Mouse (Mus musculus) megakaryocyte, embryonic 14.5 days (primary cell): ENCODE data around the gene Fads1.

ENCODE experiments used
- FLI1 ChIP-seq: IDR thresholded peaks from 2 replicates; pipeline ENCODE4 v1.6.1; 2012; ENCODE audit warnings: low read length, inconsistent platforms, mixed read lengths
- GATA1 ChIP-seq: IDR thresholded peaks from 3 replicates; pipeline ENCODE4 v1.6.1; 2012; ENCODE audit warnings: mixed read lengths, low read length, inconsistent platforms, borderline replicate concordance

- no peak for TF ChIP-seq GATA1
- TF ChIP-seq FLI1, result no peak
These were observed 7.3 kb downstream of the Fads1 start for GRCm38 (mm10) chr19:10189940-10190339.
